Mouse (Mus musculus): ENCODE data around the gene Atp2c1. TPM values are rescaled to one million over a fixed set of nuclear protein-coding genes. Genes with fewer than 3 reads are reported as not detected.
A peak's percentile ranks its signal among the peaks of the same experiment; 100 is the strongest.

Atp2c1 gene
- total and polyA plus RNA-seq, 2 experiments from 2014 or later, result 70.6 to 157 TPM

DNA sequence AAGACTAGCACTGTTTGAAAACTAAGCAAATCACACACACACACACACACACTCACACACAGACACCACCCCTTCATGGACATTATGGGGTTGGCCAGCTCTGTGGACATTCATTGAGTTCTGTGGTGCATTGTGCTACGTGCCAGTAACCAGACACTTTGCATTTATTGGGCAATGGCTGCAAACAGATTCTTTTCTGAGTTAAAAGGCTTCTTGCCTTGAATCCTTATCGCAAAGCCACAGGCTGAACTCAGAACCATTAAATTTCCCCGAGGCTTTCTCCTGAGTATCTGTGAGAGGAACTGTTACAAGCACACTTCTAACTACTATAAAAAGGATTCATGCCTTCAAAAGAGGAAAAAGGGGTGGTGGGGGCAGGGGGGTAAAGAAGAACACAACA is 5.1 kb downstream of the Atp2c1 start:
- TF ChIP-seq CTCF (IDR thresholded peaks at IDR 0.05), result no peak
- H3K4me1 ChIP-seq (ENCODE audit: insufficient read depth, low read length), result peaks cover 6% of the 10 kb centered on the region
- no peak for ATAC-seq (ENCODE audit: low FRiP score)
- no peak overlapping the region for H3K27ac ChIP-seq (ENCODE audit: low read depth, low read length)
- H3K9me3 ChIP-seq (ENCODE audit: low read length), result no peaks in the 10 kb centered on the region
- WGBS, result 31% methylated on average over 3 of the region's 3 CpGs
- H3K36me3 ChIP-seq (ENCODE audit: insufficient read depth, low read length), result no peaks in the 10 kb centered on the region
- H3K9ac ChIP-seq (replicated peaks; ENCODE audit: low read length, poor library complexity, severe bottlenecking), result no peak overlapping the region
- H3K4me3 ChIP-seq (ENCODE audit: low read depth, low read length), result no peak overlapping the region
- H3K27me3 ChIP-seq (ENCODE audit: insufficient read depth, low read length), result no peaks in the 10 kb centered on the region
- H3K4me2 ChIP-seq (ENCODE audit: low read depth, low read length, poor library complexity, severe bottlenecking), result no peak overlapping the region
- DNase-seq (ENCODE audit: low spot score), result no peak

DNA sequence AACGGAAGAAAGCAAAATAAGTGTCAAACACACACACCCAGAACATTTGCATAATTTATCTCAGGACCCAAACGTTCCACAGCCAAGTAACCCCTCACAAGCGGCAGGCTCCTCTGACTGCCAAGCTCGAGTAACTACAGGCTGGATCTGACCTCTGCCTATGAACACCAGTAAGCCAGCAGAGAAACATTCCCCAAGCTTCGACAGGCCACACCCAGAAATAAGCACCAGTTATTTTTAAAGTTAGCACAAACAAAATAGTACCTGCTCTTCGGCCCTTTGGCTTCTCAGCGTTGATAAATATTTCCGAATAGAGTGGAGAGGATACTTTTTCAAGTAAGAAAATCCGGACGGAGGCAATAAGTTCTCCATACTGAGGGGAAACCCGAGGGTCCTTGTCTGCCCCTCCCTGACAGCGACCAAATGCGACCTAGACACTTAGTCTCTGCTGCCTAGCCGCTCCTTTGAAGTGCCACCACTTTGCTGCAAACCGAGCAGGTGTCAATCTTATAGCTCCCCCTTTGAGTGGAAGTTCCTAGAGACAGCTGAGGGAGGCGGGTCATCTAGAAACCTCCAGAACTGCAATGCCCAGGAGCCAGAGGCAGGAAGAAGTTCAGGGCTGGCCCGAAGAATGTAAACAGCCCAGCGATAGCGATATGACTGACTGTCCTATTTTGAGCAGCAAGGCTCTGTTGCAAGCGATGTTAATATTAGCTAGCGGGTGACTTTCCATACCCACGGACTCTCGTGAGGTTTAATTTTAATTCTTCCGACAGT is 6.2 kb downstream of the Atp2c1 start:
- Histone ChIP-seq H3K27ac (ENCODE audit: low read depth, low read length) (no peak overlapping the region), H3K4me3 (ENCODE audit: low read depth, low read length) (0 out of 2 replicates have a peak overlapping the region, but pooled peaks have one; percentile 5), H3K4me1 (ENCODE audit: insufficient read depth, low read length) (peaks cover 6% of the 10 kb centered on the region), H3K36me3 (ENCODE audit: insufficient read depth, low read length) (no peaks in the 10 kb centered on the region), H3K9ac (replicated peaks; ENCODE audit: low read length, poor library complexity, severe bottlenecking) (no peak overlapping the region), H3K4me2 (ENCODE audit: low read depth, low read length, poor library complexity, severe bottlenecking) (no peak overlapping the region), H3K27me3 (ENCODE audit: insufficient read depth, low read length) (no peaks in the 10 kb centered on the region), H3K9me3 (ENCODE audit: low read length) (no peaks in the 10 kb centered on the region)
- DNase-seq (ENCODE audit: low spot score), result no peak
- WGBS, result 59% methylated on average over 24 of the region's 24 CpGs
- no peak for ATAC-seq (ENCODE audit: low FRiP score)
- TF ChIP-seq CTCF (IDR thresholded peaks at IDR 0.05), result no peak

DNA sequence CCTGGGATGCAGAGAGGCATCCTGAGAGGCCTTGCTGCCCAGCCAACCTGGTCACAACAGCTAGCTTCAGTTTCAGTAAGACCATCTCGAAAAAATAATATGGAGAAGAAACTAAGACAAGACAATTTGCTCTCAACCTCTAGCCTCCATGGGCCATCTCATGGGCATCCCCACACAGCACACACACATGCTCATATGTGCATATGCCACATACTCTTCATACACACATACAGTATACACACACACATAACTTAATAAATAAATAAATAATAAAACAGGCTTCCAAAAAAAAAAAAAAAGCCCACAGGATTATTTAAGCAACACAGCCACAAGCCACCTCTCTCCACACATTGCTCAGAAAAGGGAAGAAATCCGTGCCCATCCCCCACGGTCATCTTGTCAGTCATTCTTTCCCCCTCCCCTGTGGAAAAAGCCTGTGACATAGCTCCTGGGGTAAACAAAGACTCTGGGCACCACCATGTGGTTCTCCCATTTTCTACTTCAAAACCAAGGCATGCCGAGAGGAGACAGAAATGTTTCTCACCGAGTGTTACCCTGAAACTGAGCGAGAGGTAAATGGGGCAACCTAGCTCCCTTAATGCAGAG is 7.7 kb downstream of the Atp2c1 start:
- no peak for ATAC-seq (ENCODE audit: low FRiP score)
- Histone ChIP-seq H3K4me1 (ENCODE audit: insufficient read depth, low read length) (peaks cover 6% of the 10 kb centered on the region), H3K27ac (ENCODE audit: low read depth, low read length) (no peak overlapping the region), H3K36me3 (ENCODE audit: insufficient read depth, low read length) (no peaks in the 10 kb centered on the region), H3K4me2 (ENCODE audit: low read depth, low read length, poor library complexity, severe bottlenecking) (no peak overlapping the region), H3K9me3 (ENCODE audit: low read length) (no peaks in the 10 kb centered on the region), H3K4me3 (ENCODE audit: low read depth, low read length) (no peak overlapping the region), H3K27me3 (ENCODE audit: insufficient read depth, low read length) (no peaks in the 10 kb centered on the region), H3K9ac (replicated peaks; ENCODE audit: low read length, poor library complexity, severe bottlenecking) (no peak overlapping the region)
- WGBS, result 42% methylated on average over 6 of the region's 6 CpGs
- no peak for TF ChIP-seq CTCF (IDR thresholded peaks at IDR 0.05)
- no peak for DNase-seq (ENCODE audit: low spot score)

DNA sequence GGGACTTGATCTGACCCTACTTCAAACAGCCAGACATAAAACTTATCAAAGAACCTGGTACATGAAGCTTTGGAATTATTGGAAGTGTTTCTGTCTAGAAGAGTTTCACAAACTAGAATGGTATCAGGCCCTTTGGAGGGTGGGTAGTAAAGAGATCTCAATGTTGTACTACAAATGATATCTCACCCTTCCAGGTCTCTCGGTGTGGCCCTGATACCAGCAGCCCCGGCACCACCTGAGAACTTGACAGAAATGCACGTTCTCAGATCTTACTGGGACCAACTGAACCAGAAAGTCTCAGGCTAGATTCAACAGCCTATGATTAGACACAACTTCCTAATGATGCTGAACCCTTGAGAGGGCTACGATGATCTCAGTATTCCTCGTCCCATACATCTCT is 23.4 kb downstream of the Atp2c1 start:
- DNase-seq (ENCODE audit: low spot score), result no peak
- TF ChIP-seq CTCF (IDR thresholded peaks at IDR 0.05), result no peak
- ATAC-seq (ENCODE audit: low FRiP score), result no peak
- WGBS, result 93% methylated on average over 5 of the region's 5 CpGs
- H3K27ac ChIP-seq (ENCODE audit: low read depth, low read length), result no peak overlapping the region
- H3K9ac ChIP-seq (replicated peaks; ENCODE audit: low read length, poor library complexity, severe bottlenecking), result no peak overlapping the region
- H3K4me1 ChIP-seq (ENCODE audit: insufficient read depth, low read length), result no peaks in the 10 kb centered on the region
- H3K9me3 ChIP-seq (ENCODE audit: low read length), result no peaks in the 10 kb centered on the region
- no peaks in the 10 kb centered on the region for H3K27me3 ChIP-seq (ENCODE audit: insufficient read depth, low read length)
- no peaks in the 10 kb centered on the region for H3K36me3 ChIP-seq (ENCODE audit: insufficient read depth, low read length)
- no peak overlapping the region for H3K4me2 ChIP-seq (ENCODE audit: low read depth, low read length, poor library complexity, severe bottlenecking)
- no peak overlapping the region for H3K4me3 ChIP-seq (ENCODE audit: low read depth, low read length)

DNA sequence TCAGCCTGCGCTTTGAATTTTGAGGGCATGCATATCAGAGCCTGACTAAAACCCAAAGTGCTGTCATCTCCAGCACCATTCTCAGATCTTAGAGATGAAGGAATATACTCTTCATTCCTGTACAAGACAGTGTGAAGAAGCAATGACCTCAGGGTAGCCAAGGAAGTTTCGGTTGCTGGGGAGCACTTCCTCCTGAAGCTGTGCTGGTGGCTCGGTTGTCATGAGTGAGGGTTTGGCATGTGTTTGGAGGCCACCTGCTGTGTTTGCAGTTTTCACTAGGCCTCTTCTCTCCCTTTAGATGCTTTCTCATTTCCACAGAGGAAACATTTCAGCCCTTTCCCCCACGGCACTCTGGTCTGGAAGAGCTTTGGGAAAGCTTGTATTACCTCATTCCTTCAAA is 24.7 kb downstream of the Atp2c1 start:
- Histone ChIP-seq H3K27ac (ENCODE audit: low read depth, low read length) (no peak overlapping the region), H3K4me2 (ENCODE audit: low read depth, low read length, poor library complexity, severe bottlenecking) (no peak overlapping the region), H3K27me3 (ENCODE audit: insufficient read depth, low read length) (no peaks in the 10 kb centered on the region), H3K9me3 (ENCODE audit: low read length) (no peaks in the 10 kb centered on the region), H3K9ac (replicated peaks; ENCODE audit: low read length, poor library complexity, severe bottlenecking) (no peak overlapping the region), H3K4me1 (ENCODE audit: insufficient read depth, low read length) (no peaks in the 10 kb centered on the region), H3K4me3 (ENCODE audit: low read depth, low read length) (no peak overlapping the region), H3K36me3 (ENCODE audit: insufficient read depth, low read length) (no peaks in the 10 kb centered on the region)
- ATAC-seq (ENCODE audit: low FRiP score), result no peak
- TF ChIP-seq CTCF (IDR thresholded peaks at IDR 0.05), result no peak
- 40% methylated on average over 4 of the region's 4 CpGs for whole genome bisulfite sequencing
- DNase-seq (ENCODE audit: low spot score), result no peak
